Mouse (Mus musculus) forebrain, postnatal 0 days (tissue): Measurements from ENCODE around the gene Ptprm. TPM values are rescaled to one million over a fixed set of nuclear protein-coding genes. Genes with fewer than 3 reads are reported as not detected.

ENCODE experiments used
- ATAC-seq: fragments of 200-750 bp; cut with Nextera tagmentation; 2 replicates; pipeline ENCODE4 v1.8.0; 2017; ENCODE audit warnings: mild to moderate bottlenecking, moderate library complexity
- DNase-seq: peaks from one replicate; pipeline ENCODE4 v3.0.0-alpha.2; 2015
- H3K27ac ChIP-seq: fragments of 300-500 bp; sonication (generic); 2 replicates; pipeline ENCODE4 v1.5.1; 2014; ENCODE audit warnings: low read depth, mild to moderate bottlenecking, antibody characterized with exemption, low read length, moderate library complexity, mixed read lengths
- H3K27me3 ChIP-seq: fragments of 300-500 bp; sonication (generic); 2 replicates; pipeline ENCODE4 v1.6.1; 2014; ENCODE audit warnings: mild to moderate bottlenecking, low read length, mixed read lengths; ENCODE audit not compliant: insufficient read depth
- H3K36me3 ChIP-seq: fragments of 300-500 bp; sonication (generic); 2 replicates; pipeline ENCODE4 v1.6.1; 2014; ENCODE audit warnings: mild to moderate bottlenecking, moderate library complexity; ENCODE audit not compliant: insufficient read depth
- H3K4me1 ChIP-seq: fragments of 300-500 bp; sonication (generic); 2 replicates; pipeline ENCODE4 v1.6.1; 2014; ENCODE audit warnings: antibody characterized with exemption; ENCODE audit not compliant: insufficient read depth
- H3K4me2 ChIP-seq: fragments of 300-500 bp; sonication (generic); 2 replicates; pipeline ENCODE4 v1.6.1; 2014; ENCODE audit warnings: low read depth, mild to moderate bottlenecking, moderate library complexity
- H3K4me3 ChIP-seq: fragments of 300-500 bp; sonication (generic); 2 replicates; pipeline ENCODE4 v1.5.1; 2014; ENCODE audit warnings: low read depth, low read length, mixed read lengths
- H3K9ac ChIP-seq: fragments of 300-500 bp; sonication (generic); 2 replicates; pipeline ENCODE4 v1.6.1; 2014; ENCODE audit warnings: mild to moderate bottlenecking
- H3K9me3 ChIP-seq: fragments of 300-500 bp; sonication (generic); 2 replicates; pipeline ENCODE4 v1.6.1; 2016; ENCODE audit warnings: low read length
- CTCF ChIP-seq: sonication (generic); IDR thresholded peaks from 2 replicates; pipeline ENCODE4 v1.5.1; 2016; ENCODE audit warnings: antibody characterized with exemption, control low read depth, low read depth
- WGBS: fragments of 180-500 bp; shearing (Covaris S2); extraction: QIAGEN DNeasy Blood & Tissue Kit; methylation state at CpG from one replicate; pipeline ENCODE4 v1.1.7; 2014; 5-methylcytosine and 5-hydroxymethylcytosine counted together
- microRNA-seq, 2 experiments: library from miRNA; unstranded; fragments of <30 nt; microRNA quantifications; one replicate each; pipeline ENCODE4; 2016
- polyA plus RNA-seq: library from polyadenylated mRNA; unstranded; fragments of >200 nt; fragmentation: Nextera tagmentation; extraction: Ambion mirVana; gene quantifications from 2 replicates; pipeline ENCODE4 v1.2.1, GENCODE M21; 2015
- total RNA-seq: library from RNA; depleted of rRNA; stranded (reverse); fragments of >200 nt; gene quantifications from 2 replicates; pipeline ENCODE4 v1.2.3, GENCODE M21; 2014

Gene Ptprm
- total and polyA plus RNA-seq, 2 experiments from 2014 or later, result 12.9 to 33.2 TPM

DNA sequence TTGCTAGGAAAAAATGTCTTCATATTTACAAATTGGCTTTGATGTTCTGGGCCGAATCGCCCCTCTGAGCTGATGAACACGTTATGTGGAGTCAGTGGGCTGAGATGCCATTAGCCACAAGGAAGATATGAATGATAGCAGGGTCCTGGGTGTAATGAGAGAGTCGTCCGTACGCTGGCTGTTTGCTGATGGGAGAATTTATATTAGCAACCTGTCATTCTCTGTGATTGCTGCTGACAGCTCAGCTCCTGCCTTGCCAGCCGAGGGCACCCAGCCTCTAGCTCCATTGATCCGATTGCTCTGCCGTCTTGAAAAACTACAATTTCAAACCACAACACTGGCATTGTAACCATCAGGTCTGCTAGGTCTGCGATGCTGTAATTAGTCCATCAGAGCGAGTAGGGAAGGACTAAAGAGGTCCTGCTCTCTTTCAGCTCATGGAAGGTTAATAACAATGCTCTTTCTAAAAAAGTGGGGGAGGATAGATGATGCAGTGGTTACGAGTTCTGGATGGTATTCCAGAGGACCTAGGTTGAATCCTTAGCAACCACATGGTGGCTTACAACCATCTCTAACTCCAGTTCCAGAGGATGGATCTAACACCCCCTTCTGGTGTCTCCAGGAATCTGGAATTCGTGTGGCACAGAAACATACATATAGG, 734.1 kb downstream of the Ptprm start:
- no peaks in the 10 kb centered on the region for H3K9me3 ChIP-seq
- H3K4me3 ChIP-seq, result no peak overlapping the region
- WGBS, result 48% methylated on average over 13 of the region's 13 CpGs
- DNase-seq (no peak), ATAC-seq (no peak)
- H3K27ac ChIP-seq, result no peak overlapping the region
- no peak overlapping the region for H3K4me2 ChIP-seq
- H3K4me1 ChIP-seq, result no peaks in the 10 kb centered on the region
- H3K9ac ChIP-seq, result no peak overlapping the region
- H3K27me3 ChIP-seq, result no peaks in the 10 kb centered on the region
- no peak for TF ChIP-seq CTCF
- H3K36me3 ChIP-seq, result no peaks in the 10 kb centered on the region

DNA sequence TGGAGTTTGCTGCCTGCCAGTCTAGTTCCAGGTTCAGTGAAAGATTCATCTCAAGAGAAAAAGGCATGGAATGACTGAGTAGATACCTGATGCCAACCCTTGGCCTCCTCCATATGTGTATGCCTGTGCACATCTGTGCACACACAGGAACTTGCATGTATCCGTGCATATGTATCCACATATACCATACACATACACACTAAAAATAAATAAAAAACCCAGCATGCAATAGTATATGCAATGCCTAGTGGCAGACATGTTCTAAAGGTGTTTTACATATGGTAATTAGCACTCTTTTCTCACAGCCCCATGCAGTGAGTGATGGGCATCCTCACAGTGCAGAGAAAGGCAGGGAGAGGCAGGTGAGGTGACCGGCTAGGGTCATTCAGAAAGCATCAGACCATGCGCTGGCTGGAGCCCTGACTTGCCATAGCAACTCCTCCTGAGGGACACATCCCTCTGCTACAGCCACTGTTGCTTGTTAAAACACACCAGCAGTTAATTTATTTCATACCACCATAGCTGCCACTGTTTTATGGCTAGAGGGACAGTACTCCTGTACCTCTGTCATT, 734.9 kb downstream of the Ptprm start:
- Histone ChIP-seq H3K9me3 (no peaks in the 10 kb centered on the region), H3K4me2 (no peak overlapping the region), H3K4me3 (no peak overlapping the region), H3K27ac (no peak overlapping the region), H3K36me3 (no peaks in the 10 kb centered on the region), H3K27me3 (no peaks in the 10 kb centered on the region), H3K4me1 (no peaks in the 10 kb centered on the region), H3K9ac (no peak overlapping the region)
- DNase-seq, result no peak
- ATAC-seq, result no peak
- WGBS, result 84% methylated on average over 3 of the region's 3 CpGs
- no peak for TF ChIP-seq CTCF

Small RNA genes within 50 kb of the gene (microRNA-seq; reads per million reads assigned to microRNA genes)
- gene Mir5709, result 0 to 0.12 reads per million in 2 experiments
